Mouse (Mus musculus): ENCODE measurements around the gene Flnb.

DNA sequence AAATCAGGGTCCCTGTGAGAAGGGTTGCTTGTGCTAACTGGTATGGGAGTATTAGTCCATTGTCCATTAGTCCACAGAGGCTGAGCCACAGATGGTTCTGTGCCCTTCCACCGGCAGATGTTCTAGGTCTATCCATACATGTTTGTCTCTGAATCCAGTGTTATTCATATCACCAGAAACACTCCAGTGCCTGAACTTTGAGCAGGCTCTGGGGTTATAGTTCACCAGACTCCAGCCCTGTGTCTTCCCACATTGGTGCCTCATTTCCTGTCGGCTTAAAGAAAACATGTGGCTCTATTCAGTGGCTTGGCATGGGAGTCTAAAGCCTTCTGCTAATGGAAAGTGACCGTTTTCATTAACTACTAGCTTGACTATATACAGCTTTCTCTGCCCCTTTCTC is 50.1 kb downstream of the Flnb start:
- TF ChIP-seq POLR2AphosphoS5 (IDR thresholded peaks at IDR 0.05; ENCODE audit: insufficient replicate concordance, low read depth, low read length) (no peak), TAL1 (conservative IDR thresholded peaks at IDR 0.05; ENCODE audit: low read depth, low read length) (no peak)

Data from G1E (cell line).